Mouse (Mus musculus) spleen, adult 2 months (tissue): Measurements from ENCODE around the gene Fam89b. TPM values are rescaled to one million over a fixed set of nuclear protein-coding genes. Genes with fewer than 3 reads are reported as not detected.
"Not testable (repeated sequence)": the region's sequence is repeated elsewhere in the genome, so short reads cannot be mapped to it uniquely, and the experiment has no call there.

Source experiments
- DNase-seq, 2 experiments: peaks; one replicate each; pipeline versions ENCODE4 v3.0.0 to v3.0.0-alpha.2; 2012 to 2021; ENCODE audit warnings: low spot score in 2 of 2, low read depth in 1 of 2
- H3K27ac ChIP-seq: fragments of 200-500 bp; 2 replicates; pipeline ENCODE4 v1.5.1; 2012; ENCODE audit warnings: low read length, inconsistent platforms; ENCODE audit not compliant: insufficient read depth
- H3K27me3 ChIP-seq: fragments of 200-500 bp; 2 replicates; pipeline ENCODE4 v1.6.1; 2012; ENCODE audit warnings: mild to moderate bottlenecking, moderate library complexity, low read length, inconsistent platforms; ENCODE audit not compliant: control insufficient read depth, insufficient read depth
- H3K36me3 ChIP-seq: fragments of 200-500 bp; 2 replicates; pipeline ENCODE4 v1.6.1; 2012; ENCODE audit warnings: mild to moderate bottlenecking, low read length, inconsistent platforms; ENCODE audit not compliant: control insufficient read depth, insufficient read depth
- H3K4me1 ChIP-seq: fragments of 200-500 bp; 2 replicates; pipeline ENCODE4 v1.6.1; 2011; ENCODE audit warnings: inconsistent platforms; ENCODE audit not compliant: control insufficient read depth, insufficient read depth, insufficient read length
- H3K4me3 ChIP-seq: fragments of 200-500 bp; 2 replicates; pipeline ENCODE4 v1.5.1; 2011; ENCODE audit warnings: mild to moderate bottlenecking, inconsistent platforms; ENCODE audit not compliant: insufficient read depth, insufficient read length; ENCODE audit errors: extremely low read depth
- CTCF ChIP-seq: fragments of 200-500 bp; IDR thresholded peaks from 2 replicates; pipeline ENCODE4 v1.5.1; 2011; ENCODE audit warnings: mild to moderate bottlenecking, inconsistent platforms; ENCODE audit not compliant: insufficient read depth, insufficient read length, insufficient replicate concordance; ENCODE audit errors: extremely low read depth
- POLR2A ChIP-seq: fragments of 200-500 bp; IDR thresholded peaks from 2 replicates; pipeline ENCODE4 v1.6.1; 2011; ENCODE audit warnings: low read depth, low read length, inconsistent platforms
- WGBS: fragments of 180-500 bp; shearing (Covaris S2); methylation state at CpG from one replicate; pipeline ENCODE4 v1.1.7; 2018; 5-methylcytosine and 5-hydroxymethylcytosine counted together
- polyA plus RNA-seq: library from polyadenylated mRNA; depleted of rRNA; stranded (reverse); fragments of >200 nt; gene quantifications from 2 replicates; pipeline ENCODE4 v1.2.3, GENCODE M21; 2012; rRNA removed

The Fam89b gene
- polyA plus RNA-seq, 1 experiment = 124 TPM

DNA sequence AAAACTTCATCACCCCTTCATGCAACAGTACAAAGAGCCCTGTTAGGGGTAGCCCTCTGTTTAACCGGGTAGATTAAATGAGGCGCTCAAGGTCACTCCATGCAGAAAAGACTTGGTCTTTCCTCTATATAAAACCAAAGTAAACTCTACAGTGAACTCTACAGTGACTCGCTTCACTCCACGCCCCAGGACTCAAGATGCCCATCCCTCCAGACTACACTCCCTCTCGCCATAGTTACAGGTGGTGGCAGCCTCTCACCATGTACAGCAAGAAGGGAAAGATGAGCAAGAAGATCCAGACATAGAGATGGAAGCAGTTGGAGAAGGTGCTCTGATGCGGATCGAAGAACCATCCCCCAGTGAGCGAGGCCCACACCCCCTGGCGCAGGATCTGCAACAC lies 41.7 kb downstream of the Fam89b start:
- Histone ChIP-seq H3K27me3 (no peaks in the 10 kb centered on the region), H3K27ac (peak overlapping the region; percentile 95), H3K4me3 (peak overlapping the region; percentile 90; the same call in 1 of the 2 replicates), H3K36me3 (peaks cover 45% of the 10 kb centered on the region), H3K4me1 (peaks cover 26% of the 10 kb centered on the region)
- WGBS = 34% methylated on average over 9 of the region's 9 CpGs
- no peak for DNase-seq
- TF ChIP-seq POLR2A (no peak), CTCF (no peak)

DNA sequence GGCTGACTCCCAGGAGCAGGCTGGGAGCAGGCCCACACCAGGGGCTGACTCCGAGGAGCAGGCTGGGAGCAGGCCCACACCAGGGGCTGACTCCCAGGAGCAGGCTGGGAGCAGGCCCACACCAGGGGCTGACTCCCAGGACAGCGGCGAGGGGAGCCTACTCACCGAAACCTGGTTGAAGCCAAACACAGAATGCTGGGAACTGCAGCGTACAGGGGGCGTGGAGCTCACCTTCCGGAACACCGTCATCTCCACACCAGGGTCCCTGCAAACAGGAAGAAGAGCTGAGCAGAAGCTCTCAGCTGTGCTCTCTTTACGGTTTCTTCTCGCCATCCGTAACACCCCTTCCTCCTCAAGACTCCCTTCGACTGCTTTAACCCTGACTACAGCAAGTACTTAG lies 42.5 kb downstream of the Fam89b start:
- Histone ChIP-seq H3K4me1 (peaks cover 24% of the 10 kb centered on the region), H3K36me3 (peaks cover 49% of the 10 kb centered on the region)
- not testable (repeated sequence) for H3K4me3 ChIP-seq, H3K27ac ChIP-seq, H3K27me3 ChIP-seq, DNase-seq
- 94% methylated on average over 12 of the region's 12 CpGs for WGBS

DNA sequence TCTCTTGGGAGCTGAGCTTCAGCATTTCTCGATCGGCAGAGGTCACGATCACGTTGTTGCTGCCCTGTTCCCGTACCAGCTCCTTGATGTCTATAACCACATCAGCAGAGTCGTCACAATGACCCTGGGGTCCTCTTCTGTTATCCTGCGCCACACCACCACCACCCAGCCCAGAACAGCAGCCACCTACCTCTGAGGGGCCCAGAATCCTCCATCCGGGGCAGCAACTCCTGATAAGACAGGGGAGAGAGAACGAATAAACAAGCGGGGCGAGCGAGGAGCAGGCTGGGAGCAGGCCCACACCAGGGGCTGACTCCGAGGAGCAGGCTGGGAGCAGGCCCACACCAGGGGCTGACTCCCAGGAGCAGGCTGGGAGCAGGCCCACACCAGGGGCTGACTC lies 43.0 kb downstream of the Fam89b start:
- H3K27ac ChIP-seq = no peak overlapping the region
- no peak for DNase-seq
- peaks cover 50% of the 10 kb centered on the region for H3K36me3 ChIP-seq
- no peaks in the 10 kb centered on the region for H3K27me3 ChIP-seq
- TF ChIP-seq POLR2A = no peak
- TF ChIP-seq CTCF = no peak
- no peak overlapping the region for H3K4me3 ChIP-seq
- peaks cover 20% of the 10 kb centered on the region for H3K4me1 ChIP-seq
- 94% methylated on average over 13 of the region's 13 CpGs for WGBS

GRCm38 (mm10) chr19:5685861-5686260 lies 43.6 kb downstream of the Fam89b start:
- Histone ChIP-seq H3K27ac (no peak overlapping the region), H3K27me3 (no peaks in the 10 kb centered on the region), H3K36me3 (peaks cover 50% of the 10 kb centered on the region), H3K4me3 (no peak overlapping the region), H3K4me1 (peaks cover 16% of the 10 kb centered on the region)
- DNase-seq = no peak
- 96% methylated on average over 11 of the region's 11 CpGs for WGBS
- TF ChIP-seq POLR2A = no peak
- TF ChIP-seq CTCF = no peak

DNA sequence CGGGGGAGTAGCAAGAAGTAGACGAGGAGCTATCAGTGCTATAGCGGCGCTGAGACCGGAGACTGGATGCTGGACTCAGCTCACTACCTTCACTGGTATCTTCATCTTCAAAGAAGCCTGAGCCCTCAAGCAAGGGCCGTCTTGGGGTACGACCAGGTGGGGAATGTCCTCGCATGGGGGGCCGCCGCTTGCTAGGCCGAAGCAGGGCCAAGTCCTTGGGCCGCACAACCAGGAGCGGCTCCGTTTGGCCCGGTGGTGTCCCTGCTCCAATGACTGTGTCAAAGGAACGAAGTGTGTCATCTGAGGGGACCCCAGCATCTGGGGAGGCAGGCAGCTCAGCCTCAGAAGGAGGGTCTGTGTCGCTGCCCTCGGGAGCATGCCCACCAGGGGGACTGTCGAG lies 44.0 kb downstream of the Fam89b start:
- no peak for DNase-seq
- Histone ChIP-seq H3K27me3 (no peaks in the 10 kb centered on the region), H3K4me1 (peaks cover 11% of the 10 kb centered on the region), H3K4me3 (no peak overlapping the region), H3K27ac (no peak overlapping the region), H3K36me3 (peaks cover 51% of the 10 kb centered on the region)
- TF ChIP-seq POLR2A (no peak), CTCF (no peak)
- 96% methylated on average over 19 of the region's 19 CpGs for WGBS

- TF ChIP-seq CTCF (no peak), POLR2A (no peak)
- peaks cover 10% of the 10 kb centered on the region for H3K4me1 ChIP-seq
- H3K36me3 ChIP-seq = peaks cover 55% of the 10 kb centered on the region
- DNase-seq = no peak
- no peak overlapping the region for H3K4me3 ChIP-seq
- no peaks in the 10 kb centered on the region for H3K27me3 ChIP-seq
- WGBS = 94% methylated on average over 13 of the region's 13 CpGs
- H3K27ac ChIP-seq = no peak overlapping the region
Measured at GRCm38 (mm10) chr19:5684985-5685384, 44.5 kb downstream of the Fam89b start.

DNA sequence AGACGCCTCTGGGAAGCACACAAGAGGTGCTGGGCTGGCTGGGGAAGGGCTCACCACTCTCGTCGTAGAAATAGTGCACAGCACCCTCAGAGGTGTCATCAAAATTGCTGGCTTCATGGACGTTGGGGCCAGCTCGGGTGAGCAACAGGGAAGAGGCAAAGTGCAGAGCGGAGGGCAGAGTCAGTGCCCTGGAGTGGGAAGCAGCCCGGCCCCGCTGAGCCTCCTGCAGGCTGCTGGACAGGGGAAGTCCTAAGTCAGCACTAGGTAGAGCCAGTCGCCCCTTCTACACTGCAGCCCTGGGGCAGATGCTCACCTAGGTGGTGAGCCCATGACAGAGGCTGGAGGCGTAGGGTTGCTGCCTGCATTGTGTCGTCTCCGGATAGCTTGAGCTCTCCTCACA lies 45.2 kb downstream of the Fam89b start:
- no peak overlapping the region for H3K4me3 ChIP-seq
- peaks cover 10% of the 10 kb centered on the region for H3K4me1 ChIP-seq
- TF ChIP-seq CTCF = no peak
- no peak for TF ChIP-seq POLR2A
- 96% methylated on average over 12 of the region's 12 CpGs for WGBS
- no peak for DNase-seq
- peaks cover 61% of the 10 kb centered on the region for H3K36me3 ChIP-seq
- no peaks in the 10 kb centered on the region for H3K27me3 ChIP-seq
- no peak overlapping the region for H3K27ac ChIP-seq

DNA sequence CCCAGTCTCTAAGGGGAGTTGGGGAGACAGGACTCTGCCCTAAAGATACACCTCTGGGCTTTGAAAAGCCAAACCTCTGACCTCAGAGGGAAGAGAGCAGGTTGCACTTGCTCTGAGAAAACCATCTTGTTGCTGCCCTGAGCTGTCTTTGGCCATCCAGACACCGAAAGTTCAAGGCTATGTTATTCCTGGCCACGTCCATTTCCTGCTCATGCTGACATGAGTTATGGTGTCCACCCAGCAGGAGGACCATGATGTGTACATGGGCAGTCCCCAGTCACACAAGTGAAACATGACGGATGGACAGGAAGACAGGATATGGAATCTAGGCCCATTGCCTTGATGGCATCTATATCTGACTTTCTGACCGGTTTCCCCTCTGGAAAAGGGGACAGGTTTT lies 49.0 kb downstream of the Fam89b start:
- TF ChIP-seq CTCF (no peak), POLR2A (no peak)
- Histone ChIP-seq H3K36me3 (peaks cover 75% of the 10 kb centered on the region), H3K27me3 (no peaks in the 10 kb centered on the region), H3K27ac (no peak overlapping the region), H3K4me3 (no peak overlapping the region), H3K4me1 (no peaks in the 10 kb centered on the region)
- 92% methylated on average over 4 of the region's 4 CpGs for WGBS
- no peak for DNase-seq

Other genes with a start within 250 kb of the Fam89b start
- gene Mus81, start 241.3 kb downstream of the Fam89b start, polyA plus RNA-seq = 41.5 and 53.9 TPM in 2 replicates
- 427 and 734 TPM in 2 replicates for gene Cfl1, start 239.2 kb downstream of the Fam89b start, polyA plus RNA-seq
- 0.77 and 1.5 TPM in 2 replicates for gene 1700020D05Rik, start 225.9 kb downstream of the Fam89b start, polyA plus RNA-seq
- gene Snx32, start 219.1 kb downstream of the Fam89b start, polyA plus RNA-seq = 10.8 and 12.2 TPM in 2 replicates
- 0.05 TPM in 2 replicates for gene Ovol1, start 169.0 kb downstream of the Fam89b start, polyA plus RNA-seq
- 18.6 and 25.0 TPM in 2 replicates for gene Ap5b1, start 161.6 kb downstream of the Fam89b start, polyA plus RNA-seq
- gene Rnaseh2c, start 127.8 kb downstream of the Fam89b start, polyA plus RNA-seq = 47.8 and 74.6 TPM in 2 replicates
- gene Kat5, start 119.4 kb downstream of the Fam89b start, polyA plus RNA-seq = 37.3 and 46.1 TPM in 2 replicates
- 87.1 and 110 TPM in 2 replicates for gene Rela, start 92.2 kb downstream of the Fam89b start, polyA plus RNA-seq
- 417 and 497 TPM in 2 replicates for gene Sipa1, start 65.9 kb downstream of the Fam89b start, polyA plus RNA-seq
- 73.4 and 88.7 TPM in 2 replicates for gene Map3k11, start 40.9 kb downstream of the Fam89b start, polyA plus RNA-seq
- 195 and 236 TPM in 2 replicates for gene Pcnx3, start 40.7 kb downstream of the Fam89b start, polyA plus RNA-seq
- gene Kcnk7, start 25.3 kb downstream of the Fam89b start, polyA plus RNA-seq = 0.19 and 0.39 TPM in 2 replicates
- 94.6 and 101 TPM in 2 replicates for gene Ehbp1l1, start 3.3 kb downstream of the Fam89b start, polyA plus RNA-seq
- 22.5 and 25.8 TPM in 2 replicates for gene Ltbp3, start 11.3 kb upstream of the Fam89b start, polyA plus RNA-seq
- gene Scyl1, start 41.8 kb upstream of the Fam89b start, polyA plus RNA-seq = 65.4 and 68.0 TPM in 2 replicates
- gene Frmd8, start 145.6 kb upstream of the Fam89b start, polyA plus RNA-seq = 42.3 and 43.9 TPM in 2 replicates
- gene Slc25a45, start 148.2 kb upstream of the Fam89b start, polyA plus RNA-seq = 36.6 and 37.6 TPM in 2 replicates
- 1.3 TPM in 2 replicates for gene Tigd3, start 164.5 kb upstream of the Fam89b start, polyA plus RNA-seq
- gene Dpf2, start 183.4 kb upstream of the Fam89b start, polyA plus RNA-seq = 59.9 and 74.8 TPM in 2 replicates
- 8.1 and 8.2 TPM in 2 replicates for gene Cdc42ep2, start 195.2 kb upstream of the Fam89b start, polyA plus RNA-seq
- 40.5 and 48.0 TPM in 2 replicates for gene Pola2, start 234.5 kb upstream of the Fam89b start, polyA plus RNA-seq